ENCODE assay signal across 8 mouse cellular contexts in genomic region chr2:69205185-69205584, GRCm38 (mm10). TPM values are rescaled to one million over a fixed set of nuclear protein-coding genes. Genes with fewer than 3 reads are reported as not detected.
DNase-seq lines count a peak whose midpoint lies in the region; ATAC-seq lines count a peak whose summit lies in the region.

No protein-coding gene starts in this region.

- H3K36me3 ChIP-seq in lung, embryonic 16.5 days (ENCODE audit: control insufficient read depth, insufficient read depth, low read length): peaks cover 9% of the 10 kb centered on the region; the same call in 1 of the 2 replicates
- no peaks in the 10 kb centered on the region; the same call in 1 of the 2 replicates for H3K36me3 ChIP-seq in forebrain, embryonic 16.5 days (ENCODE audit: control insufficient read depth, insufficient read depth)
- no peaks in the 10 kb centered on the region for H3K36me3 ChIP-seq in neural tube, embryonic 14.5 days (ENCODE audit: control insufficient read depth, insufficient read depth, low read length)

- peak overlapping the region; percentile 91 for H3K9ac ChIP-seq in lung, embryonic 16.5 days (ENCODE audit: low read length)
- peak overlapping the region; percentile 20 for H3K9ac ChIP-seq in forebrain, embryonic 16.5 days (replicated peaks; ENCODE audit: low read depth, low read length)
- no peak overlapping the region for H3K9ac ChIP-seq in neural tube, embryonic 14.5 days (replicated peaks; ENCODE audit: low read depth, low read length)

- H3K9me3 ChIP-seq in lung, embryonic 16.5 days (ENCODE audit: control insufficient read depth, low read length): no peaks in the 10 kb centered on the region
- no peaks in the 10 kb centered on the region for H3K9me3 ChIP-seq in forebrain, embryonic 16.5 days (ENCODE audit: control insufficient read depth, low read length)
- no peaks in the 10 kb centered on the region for H3K9me3 ChIP-seq in neural tube, embryonic 14.5 days (ENCODE audit: control insufficient read depth, low read length)

- no peak for DNase-seq in lung, postnatal 25 days (ENCODE audit: low spot score)
- peak; percentile 8 to 39 for DNase-seq in kidney, postnatal 4 days
- DNase-seq in ovary, postnatal 10 days (ENCODE audit: low spot score): no peak
- DNase-seq in thymus, postnatal 0 days (ENCODE audit: low spot score): no peak

- no peaks in the 10 kb centered on the region for H3K27me3 ChIP-seq in lung, embryonic 16.5 days (ENCODE audit: control insufficient read depth, insufficient read depth, low read depth, low read length)
- H3K27me3 ChIP-seq in forebrain, embryonic 16.5 days (replicated peaks; ENCODE audit: control insufficient read depth, insufficient read depth, low read length): no peaks in the 10 kb centered on the region
- H3K27me3 ChIP-seq in neural tube, embryonic 14.5 days (ENCODE audit: control insufficient read depth, insufficient read depth, low read length): no peaks in the 10 kb centered on the region

- H3K4me2 ChIP-seq in lung, embryonic 16.5 days (ENCODE audit: low read depth, low read length): peak overlapping the region; percentile 58
- peak overlapping the region; percentile 77 for H3K4me2 ChIP-seq in forebrain, embryonic 16.5 days (ENCODE audit: low read length)
- H3K4me2 ChIP-seq in neural tube, embryonic 14.5 days (ENCODE audit: low read depth, low read length): peak overlapping the region; percentile 91

- H3K4me1 ChIP-seq in lung, embryonic 16.5 days (replicated peaks; ENCODE audit: control insufficient read depth, insufficient read depth, low read length): peaks cover 9% of the 10 kb centered on the region
- peaks cover 12% of the 10 kb centered on the region; the same call in 1 of the 2 replicates for H3K4me1 ChIP-seq in forebrain, embryonic 16.5 days (replicated peaks; ENCODE audit: control insufficient read depth, insufficient read depth, low read length)
- H3K4me1 ChIP-seq in neural tube, embryonic 14.5 days (ENCODE audit: control insufficient read depth, insufficient read depth, low read length): no peaks in the 10 kb centered on the region

- WGBS in lung, embryonic 16.5 days: 9% methylated on average over 6 of the region's 6 CpGs
- WGBS in forebrain, embryonic 16.5 days: 13% methylated on average over 6 of the region's 6 CpGs
- WGBS in neural tube, embryonic 14.5 days: 14% methylated on average over 6 of the region's 6 CpGs

- H3K4me3 ChIP-seq in lung, embryonic 16.5 days (ENCODE audit: low read length): peak overlapping the region; percentile 92
- H3K4me3 ChIP-seq in forebrain, embryonic 16.5 days (replicated peaks; ENCODE audit: low read length): peak overlapping the region; percentile 76
- peak overlapping the region; percentile 67 for H3K4me3 ChIP-seq in neural tube, embryonic 14.5 days (ENCODE audit: low read depth, low read length)

- H3K27ac ChIP-seq in lung, embryonic 16.5 days (ENCODE audit: low read length): no peak overlapping the region
- no peak overlapping the region for H3K27ac ChIP-seq in forebrain, embryonic 16.5 days (ENCODE audit: low read length)
- H3K27ac ChIP-seq in neural tube, embryonic 14.5 days (ENCODE audit: low read depth, low read length): no peak overlapping the region

- ATAC-seq in lung, embryonic 16.5 days (ENCODE audit: low read depth): no peak
- no peak for ATAC-seq in forebrain, embryonic 16.5 days
- ATAC-seq in neural tube, embryonic 14.5 days (ENCODE audit: low read depth): no peak
- no peak for ATAC-seq in granulocyte monocyte progenitor cell, adult 5-6 weeks (replicated peaks; ENCODE audit: poor library complexity, severe bottlenecking)

RNA-seq across cellular contexts. Expression of gene Spc25, which starts 0.8 kb away (rescaled TPM):
- 178 and 186 TPM in 2 replicates for polyA plus RNA-seq in lung, embryonic 16.5 days (2015; fragmentation: Nextera tagmentation; extraction: Ambion mirVana)
- 78.5 and 97.4 TPM in 2 replicates for polyA plus RNA-seq in forebrain, embryonic 16.5 days (2015; fragmentation: Nextera tagmentation; extraction: Ambion mirVana)
- 15.4 and 19.9 TPM in 2 replicates for polyA plus RNA-seq in neural tube, embryonic 14.5 days (2014; fragmentation: Nextera tagmentation; extraction: Ambion mirVana)
- 205 and 216 TPM in 2 replicates for polyA plus RNA-seq in thymus, postnatal 0 days (2015; fragmentation: Nextera tagmentation; extraction: Ambion mirVana)
- total RNA-seq in granulocyte monocyte progenitor cell, adult 5-6 weeks (2014; fragmentation: Nextera tagmentation): 21.8 and 58.1 TPM in 2 replicates
- total RNA-seq in granulocyte monocyte progenitor cell, adult 5-6 weeks (2017): 69.4 and 89.1 TPM in 2 replicates

RNA-seq across cellular contexts. Expression of gene G6pc2, which starts 5.7 kb away (rescaled TPM):
- not detected in 2 replicates for polyA plus RNA-seq in lung, embryonic 16.5 days (2015; fragmentation: Nextera tagmentation; extraction: Ambion mirVana)
- not detected in 2 replicates for polyA plus RNA-seq in forebrain, embryonic 16.5 days (2015; fragmentation: Nextera tagmentation; extraction: Ambion mirVana)
- 0.31 TPM in 1 of 2 replicates, not detected in the other for polyA plus RNA-seq in neural tube, embryonic 14.5 days (2014; fragmentation: Nextera tagmentation; extraction: Ambion mirVana)
- polyA plus RNA-seq in thymus, postnatal 0 days (2015; fragmentation: Nextera tagmentation; extraction: Ambion mirVana): not detected in 2 replicates
- total RNA-seq in granulocyte monocyte progenitor cell, adult 5-6 weeks (2014; fragmentation: Nextera tagmentation): not detected in 2 replicates
- not detected in 2 replicates for total RNA-seq in granulocyte monocyte progenitor cell, adult 5-6 weeks (2017)

Comparison
In these comparisons a context has a peak if more than half of its experiments do, and no peak if none do; other contexts are left out.
1. DNase-seq: peak in kidney, postnatal 4 days (2 of 2); none in lung, postnatal 25 days (single experiment), ovary, postnatal 10 days (single experiment) and thymus, postnatal 0 days (single experiment).
2. Peak in every context shown above with its lines, with median percentiles within 50 percentile points of each other: H3K4me2 ChIP-seq and H3K4me3 ChIP-seq.